Mouse (Mus musculus) myocyte (in vitro differentiated cells): Measurements from ENCODE around the gene Trim5.

Experiments used
- E2F4 ChIP-seq: IDR thresholded peaks from one replicate; pipeline ENCODE4 v1.6.1; 2011; ENCODE audit warnings: mild to moderate bottlenecking, control low read depth, moderate library complexity; ENCODE audit not compliant: insufficient read depth
- MAX ChIP-seq: IDR thresholded peaks from one replicate; pipeline ENCODE4 v1.6.1; 2011; ENCODE audit warnings: low read depth, mild to moderate bottlenecking, control low read depth
- MYOG ChIP-seq, 3 experiments: IDR thresholded peaks; one replicate each; pipeline ENCODE4 v1.6.1; 2011; ENCODE audit warnings: control low read depth in 2 of 3, low read depth in 2 of 3, mild to moderate bottlenecking in 2 of 3; ENCODE audit not compliant: insufficient read length in 2 of 3, control insufficient read depth in 1 of 3, insufficient read depth in 1 of 3
- POLR2A ChIP-seq: IDR thresholded peaks from one replicate; pipeline ENCODE4 v1.6.1; 2011; ENCODE audit warnings: low read depth, mild to moderate bottlenecking, control low read depth, moderate library complexity; ENCODE audit not compliant: insufficient read length
- POLR2AphosphoS2 ChIP-seq: IDR thresholded peaks from one replicate; pipeline ENCODE4 v1.6.1; 2011; ENCODE audit warnings: low read depth, control low read depth; ENCODE audit not compliant: insufficient read length
- SRF ChIP-seq: IDR thresholded peaks from one replicate; pipeline ENCODE4 v1.6.1; 2011; ENCODE audit warnings: low read depth; ENCODE audit not compliant: control insufficient read depth, insufficient read length
- TCF12 ChIP-seq: IDR thresholded peaks from one replicate; pipeline ENCODE4 v1.6.1; 2011; ENCODE audit warnings: mild to moderate bottlenecking, control low read depth; ENCODE audit not compliant: poor library complexity, insufficient read depth, severe bottlenecking
- USF1 ChIP-seq: IDR thresholded peaks from one replicate; pipeline ENCODE4 v1.6.1; 2011; ENCODE audit warnings: low read depth, mild to moderate bottlenecking, control low read depth, moderate library complexity

GRCm38 (mm10) chr7:104322028-104322427 is 34.1 kb upstream of the Trim5 start:
- no peak for TF ChIP-seq POLR2A
- no peak for TF ChIP-seq MAX
- TF ChIP-seq E2F4, result no peak
- no peak for TF ChIP-seq USF1
- no peak for TF ChIP-seq SRF
- no peak for TF ChIP-seq MYOG (IDR thresholded peaks at IDR 0.05; ENCODE audit: control insufficient read depth in 1 of 3, insufficient read depth in 1 of 3, insufficient read length in 2 of 3, low read depth in 2 of 3)
- no peak for TF ChIP-seq TCF12
- no peak for TF ChIP-seq POLR2AphosphoS2
